Mouse (Mus musculus) forebrain, embryonic 14.5 days (tissue): ENCODE results near the gene Pcsk6. TPM values are rescaled to one million over a fixed set of nuclear protein-coding genes. Genes with fewer than 3 reads are reported as not detected.

ENCODE experiments used
- ATAC-seq: fragments of 200-750 bp; cut with Nextera tagmentation; 2 replicates; pipeline ENCODE4 v1.8.0; 2017; ENCODE audit warnings: mild to moderate bottlenecking, moderate library complexity
- DNase-seq: peaks from one replicate; pipeline ENCODE4 v3.0.0-alpha.2; 2015; ENCODE audit warnings: low spot score
- H3K27ac ChIP-seq: fragments of 300-500 bp; sonication (generic); 2 replicates; pipeline ENCODE4 v1.5.1; 2014; ENCODE audit warnings: low read depth, mild to moderate bottlenecking, control low read depth, low read length, moderate library complexity
- H3K27me3 ChIP-seq: fragments of 300-500 bp; sonication (generic); replicated peaks from 2 replicates; pipeline ENCODE4 v1.6.1; 2014; ENCODE audit warnings: low read length, control low read depth, mixed read lengths; ENCODE audit not compliant: control insufficient read depth, insufficient read depth
- H3K36me3 ChIP-seq: fragments of 300-500 bp; sonication (generic); 2 replicates; pipeline ENCODE4 v1.6.1; 2014; ENCODE audit warnings: low read length, control low read depth; ENCODE audit not compliant: control insufficient read depth, insufficient read depth
- H3K4me1 ChIP-seq: fragments of 300-500 bp; sonication (generic); 2 replicates; pipeline ENCODE4 v1.6.1; 2014; ENCODE audit warnings: antibody characterized with exemption, low read length, control low read depth; ENCODE audit not compliant: control insufficient read depth, insufficient read depth
- H3K4me2 ChIP-seq: fragments of 300-500 bp; sonication (generic); 2 replicates; pipeline ENCODE4 v1.6.1; 2014; ENCODE audit warnings: mild to moderate bottlenecking, control low read depth, low read length
- H3K4me3 ChIP-seq: fragments of 300-500 bp; sonication (generic); 2 replicates; pipeline ENCODE4 v1.5.1; 2014; ENCODE audit warnings: low read depth, low read length, control low read depth
- H3K9ac ChIP-seq: fragments of 300-500 bp; sonication (generic); 2 replicates; pipeline ENCODE4 v1.6.1; 2014; ENCODE audit warnings: mild to moderate bottlenecking, low read length, control low read depth, moderate library complexity
- H3K9me3 ChIP-seq: fragments of 300-500 bp; sonication (generic); replicated peaks from 2 replicates; pipeline ENCODE4 v1.6.1; 2016; ENCODE audit warnings: low read length, control low read depth, mixed read lengths; ENCODE audit not compliant: control insufficient read depth
- WGBS: fragments of 180-500 bp; shearing (Covaris S2); extraction: QIAGEN DNeasy Blood & Tissue Kit; methylation state at CpG from one replicate; pipeline ENCODE4 v1.1.7; 2014; 5-methylcytosine and 5-hydroxymethylcytosine counted together
- polyA plus RNA-seq: library from polyadenylated mRNA; unstranded; fragments of >200 nt; fragmentation: Nextera tagmentation; extraction: Ambion mirVana; gene quantifications from 2 replicates; pipeline ENCODE4 v1.2.1, GENCODE M21; 2014

Gene Pcsk6
- polyA plus RNA-seq, 1 experiment from 2014 or later = 1.4 TPM

GRCm38 (mm10) chr7:66084546-66084945 is 223.0 kb downstream of the Pcsk6 start:
- H3K36me3 ChIP-seq = peaks cover 72% of the 10 kb centered on the region
- no peaks in the 10 kb centered on the region for H3K27me3 ChIP-seq
- H3K27ac ChIP-seq = no peak overlapping the region
- no peak overlapping the region for H3K4me3 ChIP-seq
- peaks cover 10% of the 10 kb centered on the region for H3K4me1 ChIP-seq
- 90% methylated on average over 7 of the region's 7 CpGs for WGBS
- H3K9me3 ChIP-seq = no peaks in the 10 kb centered on the region
- no peak overlapping the region for H3K9ac ChIP-seq
- no peak overlapping the region for H3K4me2 ChIP-seq
- no peak for DNase-seq
- ATAC-seq = no peak

GRCm38 (mm10) chr7:66087652-66088051 is 226.1 kb downstream of the Pcsk6 start:
- no peak overlapping the region for H3K27ac ChIP-seq
- H3K9me3 ChIP-seq = no peaks in the 10 kb centered on the region
- peaks cover 91% of the 10 kb centered on the region for H3K36me3 ChIP-seq
- no peaks in the 10 kb centered on the region for H3K4me1 ChIP-seq
- DNase-seq (no peak), ATAC-seq (no peak)
- H3K4me2 ChIP-seq = no peak overlapping the region
- WGBS = 88% methylated on average over 4 of the region's 4 CpGs
- H3K9ac ChIP-seq = no peak overlapping the region
- no peak overlapping the region for H3K4me3 ChIP-seq
- no peaks in the 10 kb centered on the region for H3K27me3 ChIP-seq

GRCm38 (mm10) chr7:66088077-66088476 is 226.5 kb downstream of the Pcsk6 start:
- Histone ChIP-seq H3K4me3 (no peak overlapping the region), H3K27ac (no peak overlapping the region), H3K9ac (no peak overlapping the region), H3K4me1 (no peaks in the 10 kb centered on the region), H3K36me3 (peaks cover 89% of the 10 kb centered on the region), H3K9me3 (no peaks in the 10 kb centered on the region), H3K27me3 (no peaks in the 10 kb centered on the region), H3K4me2 (no peak overlapping the region)
- WGBS = 92% methylated on average over 2 of the region's 2 CpGs
- no peak for DNase-seq
- ATAC-seq = no peak

GRCm38 (mm10) chr7:66090676-66091190 is 229.2 kb downstream of the Pcsk6 start:
- H3K9me3 ChIP-seq = no peaks in the 10 kb centered on the region
- no peak overlapping the region for H3K27ac ChIP-seq
- no peaks in the 10 kb centered on the region for H3K4me1 ChIP-seq
- H3K4me3 ChIP-seq = no peak overlapping the region
- 77% methylated on average over 11 of the region's 11 CpGs for WGBS
- DNase-seq (no peak), ATAC-seq (no peak)
- no peaks in the 10 kb centered on the region for H3K27me3 ChIP-seq
- H3K9ac ChIP-seq = no peak overlapping the region
- peaks cover 63% of the 10 kb centered on the region for H3K36me3 ChIP-seq
- H3K4me2 ChIP-seq = no peak overlapping the region

GRCm38 (mm10) chr7:66091553-66091952 is 230.0 kb downstream of the Pcsk6 start:
- no peak overlapping the region for H3K4me2 ChIP-seq
- no peak for DNase-seq
- H3K36me3 ChIP-seq = peaks cover 54% of the 10 kb centered on the region
- WGBS = 89% methylated on average over 7 of the region's 7 CpGs
- no peak overlapping the region for H3K9ac ChIP-seq
- no peak overlapping the region for H3K4me3 ChIP-seq
- no peak for ATAC-seq
- no peaks in the 10 kb centered on the region for H3K9me3 ChIP-seq
- no peak overlapping the region for H3K27ac ChIP-seq
- no peaks in the 10 kb centered on the region for H3K4me1 ChIP-seq
- no peaks in the 10 kb centered on the region for H3K27me3 ChIP-seq

- no peak overlapping the region for H3K4me3 ChIP-seq
- H3K4me1 ChIP-seq = no peaks in the 10 kb centered on the region
- ATAC-seq = no peak
- DNase-seq = no peak
- H3K27ac ChIP-seq = no peak overlapping the region
- H3K9ac ChIP-seq = no peak overlapping the region
- H3K27me3 ChIP-seq = no peaks in the 10 kb centered on the region
- peaks cover 43% of the 10 kb centered on the region for H3K36me3 ChIP-seq
- 92% methylated on average over 8 of the region's 8 CpGs for WGBS
- H3K9me3 ChIP-seq = no peaks in the 10 kb centered on the region
- no peak overlapping the region for H3K4me2 ChIP-seq
Observed at GRCm38 (mm10) chr7:66092656-66093055, 231.1 kb downstream of the Pcsk6 start.

GRCm38 (mm10) chr7:66094141-66094540 is 232.6 kb downstream of the Pcsk6 start:
- 69% methylated on average over 5 of the region's 5 CpGs for WGBS
- Histone ChIP-seq H3K9me3 (no peaks in the 10 kb centered on the region), H3K27ac (no peak overlapping the region), H3K9ac (no peak overlapping the region), H3K27me3 (no peaks in the 10 kb centered on the region), H3K4me2 (no peak overlapping the region), H3K4me3 (no peak overlapping the region), H3K4me1 (no peaks in the 10 kb centered on the region), H3K36me3 (peaks cover 29% of the 10 kb centered on the region)
- DNase-seq = no peak
- no peak for ATAC-seq

GRCm38 (mm10) chr7:66098803-66099202 is 237.3 kb downstream of the Pcsk6 start:
- Histone ChIP-seq H3K4me2 (no peak overlapping the region), H3K36me3 (no peaks in the 10 kb centered on the region), H3K9me3 (no peaks in the 10 kb centered on the region), H3K9ac (no peak overlapping the region), H3K4me1 (no peaks in the 10 kb centered on the region), H3K4me3 (no peak overlapping the region), H3K27me3 (no peaks in the 10 kb centered on the region), H3K27ac (no peak overlapping the region)
- DNase-seq (no peak), ATAC-seq (no peak)
- 80% methylated on average over 7 of the region's 7 CpGs for whole genome bisulfite sequencing
